Mouse (Mus musculus) cerebellum, adult 18-20 months (tissue): ENCODE data around the gene Acvr1c.

Experiments
- DNase-seq, 2 experiments: peaks; one replicate each; pipeline ENCODE4 v3.0.0; 2021

Gene Acvr1c

DNA sequence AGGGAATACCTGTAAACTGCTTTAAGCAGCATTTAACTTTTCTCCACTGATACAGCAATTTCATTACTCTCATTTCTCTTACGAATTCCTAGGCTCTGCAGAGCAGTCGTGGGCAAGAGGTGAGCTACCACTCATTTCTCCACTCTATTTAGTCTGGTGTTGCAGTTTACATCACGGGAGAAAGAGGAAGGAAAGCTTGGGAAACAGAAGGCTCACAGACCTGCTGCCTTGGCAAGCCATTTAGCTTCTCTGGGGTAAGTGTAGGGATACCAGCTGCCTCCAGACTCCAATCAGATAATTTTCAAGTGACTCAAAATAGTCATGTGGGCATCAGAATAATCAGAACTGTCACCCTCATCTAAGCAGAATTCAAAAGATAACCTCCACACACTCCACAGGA is 76.6 kb downstream of the Acvr1c start:
- peak; percentile 10 to 21 for DNase-seq

DNA sequence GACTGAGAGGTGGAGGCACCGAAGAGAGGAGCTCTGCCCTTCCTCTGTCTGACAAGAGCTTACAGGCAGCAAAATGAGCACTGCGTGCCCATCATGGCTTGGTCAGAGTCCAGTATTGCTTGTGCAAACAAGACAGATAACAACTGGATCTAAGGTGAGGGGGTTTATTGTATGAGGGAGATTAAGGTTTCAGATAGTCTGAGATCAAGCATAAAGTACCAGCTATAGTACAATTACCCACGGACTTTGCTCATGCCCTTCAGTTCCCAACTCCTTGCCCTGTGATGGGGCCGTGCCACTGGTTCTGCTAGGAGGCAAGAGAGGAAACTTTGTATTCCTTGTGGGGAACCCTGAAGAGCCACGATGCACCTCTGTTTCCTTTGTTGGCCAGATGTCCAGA is 78.5 kb downstream of the Acvr1c start:
- DNase-seq, result no peak

GRCm38 (mm10) chr2:58276454-58276853 is 81.2 kb downstream of the Acvr1c start:
- DNase-seq, result no peak

DNA sequence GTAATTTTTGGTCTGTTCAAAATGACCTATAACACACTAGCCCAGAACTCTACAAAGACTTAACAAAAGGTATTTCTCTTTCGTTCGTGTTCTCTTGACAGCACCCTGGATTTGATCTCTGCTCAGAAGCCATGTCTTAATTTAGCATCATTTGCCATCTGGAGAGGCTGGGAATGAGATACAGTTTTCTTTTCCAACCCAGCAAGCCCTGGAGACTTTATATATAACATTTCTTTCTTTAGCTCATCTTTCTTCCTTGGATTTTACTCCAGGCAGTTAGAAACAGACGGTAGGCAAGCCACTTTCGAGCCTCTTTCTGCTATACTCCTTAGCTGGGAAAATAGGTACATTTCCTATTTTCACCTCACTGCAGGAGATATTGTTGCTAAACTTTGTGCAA is 117.1 kb downstream of the Acvr1c start:
- peak in 1 of 2 experiments; percentile 14 for DNase-seq

- no peak for DNase-seq
These were observed 120.2 kb downstream of the Acvr1c start for GRCm38 (mm10) chr2:58237487-58237886.
